Mouse (Mus musculus) CD4-positive helper T cell, adult 2 months (primary cell): ENCODE results near the gene Sbno2.
A peak's percentile ranks its signal among the peaks of the same experiment; 100 is the strongest.

ENCODE experiments used
- DNase-seq: peaks from one replicate; pipeline ENCODE4 v3.0.0-alpha.2; 2012; ENCODE audit warnings: low read depth, missing footprints, low spot score

Sbno2 gene

DNA sequence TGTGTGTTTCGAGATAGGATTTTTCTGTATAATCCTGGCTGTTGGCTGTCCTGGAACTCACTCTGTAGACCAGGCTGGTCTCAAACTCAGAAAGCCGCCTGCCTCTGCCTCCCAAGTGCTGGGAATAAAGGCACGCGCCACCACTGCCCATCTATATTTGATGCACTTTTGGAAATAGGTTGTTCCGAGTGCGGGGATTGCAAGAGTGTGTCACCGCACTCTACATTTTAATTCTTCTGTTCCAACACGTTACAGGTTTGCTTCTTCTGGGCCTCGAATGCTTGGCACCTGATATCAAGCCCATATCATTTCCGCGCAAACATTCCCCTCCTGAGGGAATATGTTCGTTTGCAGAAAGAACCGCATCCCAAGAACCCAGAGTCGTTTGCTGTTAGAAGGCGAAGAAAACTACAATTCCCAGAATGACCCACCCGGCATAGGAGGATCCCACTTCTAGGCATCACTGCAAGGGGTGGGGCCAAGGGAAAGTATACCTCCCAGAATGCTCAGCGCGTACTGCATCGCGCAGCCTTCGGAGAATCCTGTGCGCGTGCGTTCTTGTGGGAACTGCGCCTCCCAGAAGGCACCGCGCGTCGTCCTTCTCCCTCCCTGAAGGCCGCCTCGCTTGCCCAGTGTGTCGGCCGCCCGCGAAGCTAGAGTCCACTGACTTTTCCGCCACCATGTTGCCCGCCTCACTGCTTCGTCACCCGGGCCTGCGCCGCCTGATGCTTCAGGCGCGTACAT is 36.6 kb upstream of the Sbno2 start:
- peak; percentile 97 for DNase-seq

DNA sequence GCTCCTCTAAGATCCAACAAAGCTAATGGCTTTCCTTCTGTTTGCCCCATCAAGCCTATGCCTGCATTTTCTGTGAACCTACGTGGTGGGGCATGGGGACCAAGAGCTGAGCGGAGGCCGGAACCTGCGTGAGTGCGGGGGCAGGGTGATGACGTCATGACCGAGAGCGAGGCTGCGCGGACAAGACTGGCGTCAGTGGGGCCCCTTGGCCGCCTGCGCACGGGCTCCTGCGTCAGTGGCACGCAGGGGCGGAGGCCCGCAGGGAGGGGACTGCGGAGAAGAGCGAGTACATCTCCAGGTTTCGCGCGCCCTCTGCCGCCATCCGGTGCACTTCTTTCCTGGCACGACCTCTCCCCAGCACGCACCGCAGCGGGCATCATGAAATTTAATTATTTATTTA is 35.9 kb upstream of the Sbno2 start:
- peak; percentile 100 for DNase-seq

DNA sequence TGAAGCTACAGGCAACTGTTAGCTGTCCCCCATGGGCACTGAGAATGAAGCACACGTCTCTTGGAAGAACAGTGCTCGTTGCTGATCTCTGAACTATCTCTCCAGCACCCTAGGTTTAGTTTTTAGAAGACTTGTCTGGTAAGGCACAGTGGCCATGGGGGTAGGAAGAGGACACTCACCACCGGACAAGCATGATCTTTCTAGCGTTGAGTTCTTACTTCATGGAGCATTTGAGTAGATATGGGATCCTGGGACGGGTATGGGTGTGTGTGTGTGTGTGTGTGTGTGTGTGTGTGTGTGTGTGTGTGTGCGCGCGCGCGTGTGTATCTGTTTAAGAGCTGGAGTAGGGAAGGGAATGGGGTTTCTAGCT is 35.3 kb upstream of the Sbno2 start, which contains the start of gene Cbarp:
TSS of gene Cbarp (minus strand) at position 170 of the 370 bp plus-strand sequence.
- no peak for DNase-seq

DNA sequence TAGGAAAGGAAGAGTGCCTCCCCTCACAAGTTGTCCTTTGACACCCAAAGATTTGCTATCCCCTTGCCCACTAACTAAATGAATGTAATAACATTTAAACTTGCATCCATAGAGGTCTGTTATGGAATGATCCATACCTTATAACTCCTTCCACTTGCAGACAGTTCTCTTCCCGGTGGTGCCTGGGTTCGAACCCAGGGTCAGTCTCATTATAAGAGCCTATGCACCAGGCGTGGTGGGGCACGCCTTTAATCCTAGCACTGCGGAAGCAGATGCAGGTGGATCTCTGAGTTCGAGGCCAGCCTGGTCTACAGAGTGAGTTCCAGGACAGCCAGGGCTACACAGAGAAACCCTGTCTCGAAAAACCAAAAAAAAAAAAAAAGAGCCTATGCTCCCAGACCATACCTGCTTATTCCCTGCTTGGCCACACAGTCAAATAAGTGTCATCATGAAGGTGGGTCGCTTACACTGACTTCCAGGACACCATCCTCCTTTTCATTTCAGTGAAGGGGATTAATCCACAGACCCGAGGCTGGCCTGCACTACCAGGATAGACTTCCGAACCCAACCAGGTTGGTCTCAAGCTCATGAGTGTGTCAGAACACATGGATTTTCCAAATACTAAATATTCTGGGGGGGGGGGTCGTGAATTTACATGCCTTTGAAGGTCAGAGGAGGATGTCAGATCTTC is 34.7 kb upstream of the Sbno2 start:
- DNase-seq, result no peak

DNA sequence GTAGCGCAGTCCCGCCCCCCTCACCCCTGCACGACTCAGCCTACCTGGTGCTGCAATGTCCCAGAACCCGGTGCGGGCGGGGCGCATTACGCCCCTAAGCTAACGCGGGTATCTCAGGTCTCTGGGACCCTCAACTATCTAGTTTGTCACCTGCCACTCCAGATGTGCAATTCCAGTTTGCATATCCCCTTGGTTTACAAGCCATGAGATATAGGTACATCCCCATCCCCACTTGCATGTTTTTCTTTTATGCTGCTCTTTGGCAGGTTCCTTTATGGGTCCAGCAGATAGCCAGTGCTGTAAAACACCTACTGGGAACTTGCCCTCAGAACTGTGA is 34.0 kb upstream of the Sbno2 start:
- no peak for DNase-seq

DNA sequence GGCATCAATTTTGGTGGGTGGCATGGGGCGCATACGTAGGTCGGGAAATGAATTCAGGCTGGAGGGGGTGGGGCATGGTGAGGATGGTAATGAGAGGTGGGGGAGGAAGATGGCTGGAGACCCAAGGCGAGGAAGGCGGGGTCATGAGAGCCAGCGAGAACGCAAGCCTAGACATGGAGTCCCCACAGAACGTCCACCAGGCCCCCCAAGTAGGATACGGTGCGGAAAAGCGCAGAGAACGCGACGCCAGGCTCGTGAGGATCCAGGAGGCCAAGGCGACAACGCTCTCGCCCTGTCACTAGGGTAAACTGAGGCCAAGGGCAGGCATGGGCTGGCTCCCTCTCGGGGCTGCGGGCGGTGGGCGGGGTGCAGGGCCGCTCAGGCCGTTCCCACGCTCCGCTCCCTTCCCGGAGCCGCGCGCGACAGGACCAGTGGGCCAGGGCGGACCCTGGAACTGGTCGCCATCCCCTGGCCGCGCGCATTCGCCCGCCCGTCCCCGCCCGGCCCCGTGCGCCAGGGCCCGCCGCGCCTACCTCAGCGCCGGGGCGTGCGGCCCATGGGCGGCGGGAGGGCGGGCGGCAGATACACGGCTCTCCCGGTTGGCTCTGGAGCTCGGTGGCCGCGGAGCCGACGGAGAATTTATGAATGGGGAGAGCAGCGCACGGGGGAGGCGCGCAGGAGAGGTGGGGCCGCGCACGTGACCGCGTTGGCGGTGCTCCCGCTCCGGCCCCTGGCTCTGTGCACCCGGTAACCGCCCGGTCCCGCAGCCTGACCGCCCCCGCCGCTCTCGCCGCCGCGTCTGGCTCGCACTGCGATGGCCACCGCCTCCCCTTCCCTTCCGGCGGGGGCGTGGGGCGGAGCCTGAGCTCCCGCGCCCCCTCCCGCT is 33.4 kb upstream of the Sbno2 start, which contains the start of gene Atp5d:
TSS of gene Atp5d (plus strand) at position 80 of the 886 bp plus-strand sequence.
- peak; percentile 89 for DNase-seq

DNA sequence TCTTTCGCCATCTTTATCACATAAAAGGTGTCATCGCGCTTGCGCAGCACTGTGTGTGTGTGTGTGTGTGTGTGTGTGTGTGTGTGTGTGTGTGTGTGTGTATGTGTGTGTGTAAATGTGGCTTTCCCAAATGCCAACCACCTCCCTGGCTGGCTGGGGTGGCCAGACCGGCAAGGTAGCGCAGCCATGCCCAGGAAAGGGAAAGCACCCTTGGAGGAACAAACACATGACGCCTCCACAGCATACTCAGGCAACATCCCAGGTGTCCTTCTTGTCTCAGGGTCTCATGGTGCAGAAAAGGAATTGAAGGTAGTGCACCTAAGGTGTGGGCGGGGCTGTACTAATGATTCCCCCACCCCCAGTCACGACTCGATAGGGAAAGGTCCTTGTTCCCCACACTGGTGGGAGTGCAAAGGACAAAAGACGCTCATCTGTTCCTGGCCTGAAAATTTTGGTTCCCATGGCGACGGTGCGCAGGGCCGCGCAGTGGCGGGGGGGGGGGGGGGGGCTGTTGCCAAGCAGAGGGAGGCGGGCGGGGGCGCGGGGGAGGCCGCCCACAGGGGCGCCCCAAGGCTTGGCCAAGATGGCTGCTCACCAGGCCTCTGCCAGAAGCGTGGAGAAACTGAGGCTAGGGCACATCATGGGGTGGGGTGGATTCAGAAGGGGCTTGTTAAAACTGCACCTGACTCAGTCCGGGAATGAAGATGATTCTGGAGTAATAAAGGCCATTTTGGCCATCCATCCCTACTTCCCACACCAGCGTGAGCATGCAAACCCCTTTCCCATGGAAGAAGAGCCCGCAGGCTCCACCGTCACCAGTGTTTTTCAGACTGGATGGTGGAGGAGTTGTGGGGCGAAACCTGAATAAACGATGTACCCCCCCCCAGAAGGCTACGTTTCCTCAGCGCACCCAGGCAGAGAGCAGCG is 32.5 kb upstream of the Sbno2 start:
- peak; percentile 77 for DNase-seq

DNA sequence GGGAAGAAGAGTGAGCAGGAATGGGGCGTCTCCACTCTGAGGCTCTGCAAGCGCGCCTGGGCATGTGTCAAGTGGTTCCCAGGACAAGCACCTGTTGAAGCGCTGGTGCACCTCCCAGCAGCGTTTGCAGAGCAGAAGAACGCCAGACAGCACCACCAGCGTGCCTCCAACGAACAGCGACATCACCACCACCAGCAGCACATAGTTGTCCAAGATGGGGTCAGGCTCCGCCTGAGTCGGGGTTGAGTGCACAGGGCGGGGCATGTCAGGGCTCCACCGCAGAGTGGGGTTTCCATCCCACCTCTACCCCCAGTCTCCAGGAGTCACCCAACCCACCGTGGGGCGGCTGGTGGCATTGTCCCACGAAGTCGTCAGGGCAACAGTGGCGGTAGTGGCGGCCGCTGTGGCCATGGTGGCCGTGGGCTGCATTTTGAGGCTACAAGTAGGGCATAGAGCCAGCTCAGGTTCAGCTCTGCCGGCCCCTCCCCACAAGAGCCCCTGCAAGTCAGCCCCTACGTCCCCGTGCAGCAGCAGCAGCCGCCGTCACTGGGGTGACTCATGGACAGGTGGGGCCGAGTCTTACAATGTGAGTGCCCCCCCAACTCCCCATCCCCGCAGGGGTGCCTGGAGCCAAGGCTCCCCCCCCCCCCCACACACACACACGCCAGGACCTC is 31.7 kb upstream of the Sbno2 start:
- peak; percentile 74 for DNase-seq

DNA sequence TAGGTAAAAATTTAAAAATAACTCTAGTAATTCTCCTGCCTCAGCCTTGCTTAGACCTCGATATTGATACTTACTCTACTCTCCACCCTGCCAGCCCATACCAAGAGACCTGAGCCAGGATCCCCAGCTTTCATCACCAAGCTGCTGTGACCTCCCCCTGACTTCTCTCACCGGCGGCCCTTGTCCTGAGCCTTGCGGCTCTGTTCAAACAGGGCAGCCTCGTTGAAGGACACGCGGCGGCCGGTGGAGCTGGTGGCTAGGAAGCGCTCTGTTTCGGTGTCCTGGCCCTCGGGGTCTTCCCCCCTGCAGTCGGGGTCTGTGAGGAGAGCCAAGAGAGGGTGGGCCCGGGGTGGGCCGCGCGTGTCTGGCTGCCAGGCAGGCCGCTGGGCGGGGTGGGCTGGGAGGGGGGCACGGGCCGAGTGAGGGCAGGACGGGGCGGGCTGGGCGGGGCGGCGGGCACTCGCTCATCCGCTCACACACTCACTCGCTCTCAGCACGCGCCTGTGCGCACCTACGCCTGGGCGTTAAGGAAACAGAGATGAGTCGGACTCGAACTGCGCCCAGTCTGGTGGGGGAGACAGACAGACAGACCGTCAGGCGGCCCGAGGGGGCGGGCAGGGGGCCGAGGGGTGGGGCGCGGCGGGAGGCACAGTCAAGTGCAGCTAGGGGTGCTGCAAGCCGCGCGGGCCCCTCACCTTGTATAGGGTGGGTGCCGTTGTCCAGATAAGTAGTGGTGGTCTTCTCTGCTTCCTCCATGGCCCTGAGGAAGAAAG is 31.0 kb upstream of the Sbno2 start:
- no peak for DNase-seq

DNA sequence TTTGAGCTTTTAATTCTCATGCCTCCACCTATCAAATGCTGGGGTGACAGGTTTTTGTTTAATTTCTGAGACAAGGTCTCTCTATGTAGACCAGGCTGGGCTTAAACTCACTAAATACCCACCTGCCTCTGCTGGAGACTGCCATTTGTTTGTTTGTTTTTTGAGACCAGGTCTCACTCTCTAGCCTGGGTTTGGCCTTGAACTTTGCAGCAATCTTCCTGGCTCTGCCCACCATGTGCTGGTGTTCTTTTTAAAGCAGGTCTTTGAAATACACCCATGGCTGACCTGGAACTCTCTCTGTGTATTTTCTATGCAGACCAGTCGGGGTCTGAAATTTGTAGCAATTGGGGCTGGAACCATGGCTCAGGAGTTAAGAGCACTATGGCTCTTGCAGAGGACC is 30.3 kb upstream of the Sbno2 start:
- no peak for DNase-seq

DNA sequence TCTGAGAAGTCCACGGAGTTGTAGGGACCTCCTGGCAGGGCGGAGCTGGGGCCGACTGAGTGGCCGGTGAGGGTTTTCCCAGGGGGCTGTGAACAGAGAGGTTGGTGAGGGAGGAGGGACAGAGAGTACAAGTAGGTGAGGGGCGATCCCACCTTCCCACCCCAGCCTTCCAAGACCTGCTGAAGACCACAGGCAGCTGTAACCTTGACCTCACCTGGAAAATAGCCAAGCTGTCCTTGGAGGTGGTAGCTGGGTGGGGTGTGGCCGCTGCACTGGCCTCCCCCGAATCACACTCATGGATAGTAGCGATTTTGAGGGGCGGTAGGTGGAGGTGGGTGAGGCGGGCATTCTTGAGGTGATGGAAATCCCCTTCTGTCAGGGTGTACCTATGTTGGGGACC is 29.8 kb upstream of the Sbno2 start:
- DNase-seq, result no peak

DNA sequence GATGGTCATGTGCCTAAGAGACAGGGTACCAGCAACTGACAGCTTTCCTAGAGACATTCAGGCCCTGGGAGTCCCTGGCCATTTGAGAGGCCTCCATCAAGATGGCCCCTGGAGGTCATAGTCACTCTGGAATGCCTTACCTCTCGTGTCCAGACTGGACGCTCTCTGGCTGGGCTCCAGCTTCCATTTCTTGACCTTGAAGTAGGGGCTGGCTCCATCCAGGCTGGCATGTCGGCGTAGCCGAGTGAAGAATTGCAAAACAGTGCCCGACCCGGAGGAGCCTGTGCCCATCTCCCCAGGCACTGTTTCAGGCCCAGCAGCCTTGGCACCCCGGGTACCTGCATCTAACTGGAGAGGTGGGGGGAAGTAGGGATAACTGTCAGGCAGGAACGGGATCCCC is 29.1 kb upstream of the Sbno2 start:
- DNase-seq, result no peak

DNA sequence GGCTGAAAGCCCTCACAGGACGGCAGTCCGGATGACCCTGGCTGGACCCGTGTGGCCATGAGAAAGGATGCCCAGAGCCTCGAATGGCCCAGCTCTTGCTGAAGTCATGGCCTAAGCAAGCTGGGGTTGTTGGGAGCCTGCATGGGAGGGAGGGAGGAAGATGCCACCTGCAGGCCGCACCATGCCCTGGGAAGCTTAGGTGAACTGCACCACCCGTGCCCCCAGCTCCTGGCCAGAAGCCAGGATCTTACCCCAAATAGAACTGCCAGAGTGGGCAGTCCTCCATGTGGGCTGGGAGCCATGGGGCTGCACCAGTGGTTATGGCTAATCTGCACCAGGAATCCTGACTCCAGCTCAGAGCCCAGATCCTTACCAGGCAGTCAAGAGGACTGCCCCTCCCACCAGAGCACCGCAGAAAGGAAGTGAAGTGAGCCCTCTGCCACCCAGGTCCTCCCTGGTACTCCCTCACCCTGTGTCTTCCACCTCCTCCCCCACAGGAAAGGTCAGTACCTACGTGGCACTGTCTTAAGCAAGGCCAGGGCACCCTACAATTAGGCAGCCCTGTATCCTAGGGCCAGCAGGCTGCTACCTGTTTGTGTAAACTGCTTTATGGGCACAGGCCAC is 28.0 kb upstream of the Sbno2 start:
- no peak for DNase-seq

DNA sequence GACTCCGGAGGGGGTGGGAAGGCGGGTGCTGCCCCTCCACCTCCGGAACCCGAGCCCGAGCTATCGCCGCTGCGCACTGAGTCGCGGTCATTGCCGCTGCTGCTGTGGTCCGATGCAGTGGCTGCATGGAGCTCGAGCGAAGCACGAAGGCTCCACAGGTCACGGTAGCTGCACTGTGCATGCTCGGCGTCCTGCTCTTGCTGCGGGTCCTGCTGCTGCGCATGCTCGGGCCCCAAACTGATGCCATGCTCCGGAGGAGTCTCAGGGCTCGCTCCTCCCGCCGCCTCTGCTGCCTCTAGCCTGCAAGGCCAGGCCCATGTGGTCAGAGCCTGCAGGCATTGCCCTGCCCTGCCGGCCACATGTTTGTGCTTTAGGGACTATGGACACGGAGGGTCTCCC is 26.6 kb upstream of the Sbno2 start:
- DNase-seq, result no peak

DNA sequence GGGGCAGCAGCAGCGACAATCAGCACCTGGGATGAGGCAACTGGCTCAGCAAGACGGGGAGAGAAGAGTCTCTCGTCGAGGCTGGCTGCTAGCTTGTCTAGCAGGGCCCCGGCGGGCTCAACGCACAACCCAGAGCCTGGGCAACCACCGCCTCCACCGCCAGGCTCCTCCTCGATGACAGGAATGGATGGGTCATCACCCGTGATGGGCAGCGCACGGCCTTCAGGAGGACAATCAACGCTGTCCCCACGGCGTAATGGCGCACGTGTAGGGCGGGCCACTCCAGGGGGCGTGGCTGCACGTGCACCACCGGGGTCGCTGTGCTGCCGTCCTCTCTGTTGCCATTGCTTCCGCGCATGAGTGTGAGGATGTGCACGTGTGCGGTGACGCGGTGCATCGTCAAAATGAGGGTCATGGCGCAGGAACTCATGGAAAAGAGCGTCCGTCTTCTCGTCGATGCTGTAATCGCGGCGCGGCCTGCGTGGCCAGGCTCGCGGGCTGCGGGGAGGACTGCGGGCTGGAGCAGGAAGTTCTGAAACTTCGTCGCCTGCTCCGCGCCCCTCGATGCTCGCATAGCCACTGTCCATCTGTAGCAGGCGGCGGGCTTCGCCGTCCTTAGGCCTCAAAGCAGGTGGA is 26.1 kb upstream of the Sbno2 start:
- DNase-seq, result no peak

DNA sequence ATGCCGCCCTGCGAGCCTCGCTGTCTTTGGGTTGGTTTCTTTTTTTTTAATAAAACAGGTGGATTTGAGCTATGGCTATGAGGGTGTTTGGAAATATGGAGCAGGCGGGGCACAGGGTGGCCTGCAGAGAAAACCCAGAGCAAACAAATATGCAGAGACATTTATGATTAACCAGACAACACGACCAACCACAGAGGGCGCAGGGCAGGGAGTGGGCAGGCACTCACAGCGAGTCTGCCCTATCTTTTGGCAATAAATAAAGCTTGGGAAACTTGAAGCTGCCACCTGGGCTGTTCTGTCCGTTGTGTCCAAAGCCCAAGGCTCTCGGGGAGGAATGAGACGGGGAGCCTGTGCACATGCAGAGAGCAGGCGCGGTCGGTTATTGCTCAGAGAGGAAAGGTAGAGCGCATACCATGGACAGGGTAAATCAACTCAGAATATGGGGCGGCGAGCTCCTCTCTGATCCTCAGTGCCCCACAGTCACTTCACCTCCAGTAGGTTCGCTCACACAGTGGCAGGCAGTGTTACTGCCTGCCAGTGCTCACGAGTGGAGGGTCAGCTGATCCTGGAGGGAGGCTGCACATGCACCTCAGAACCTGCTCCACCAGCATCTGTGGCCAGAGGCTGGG is 25.1 kb upstream of the Sbno2 start:
- no peak for DNase-seq

DNA sequence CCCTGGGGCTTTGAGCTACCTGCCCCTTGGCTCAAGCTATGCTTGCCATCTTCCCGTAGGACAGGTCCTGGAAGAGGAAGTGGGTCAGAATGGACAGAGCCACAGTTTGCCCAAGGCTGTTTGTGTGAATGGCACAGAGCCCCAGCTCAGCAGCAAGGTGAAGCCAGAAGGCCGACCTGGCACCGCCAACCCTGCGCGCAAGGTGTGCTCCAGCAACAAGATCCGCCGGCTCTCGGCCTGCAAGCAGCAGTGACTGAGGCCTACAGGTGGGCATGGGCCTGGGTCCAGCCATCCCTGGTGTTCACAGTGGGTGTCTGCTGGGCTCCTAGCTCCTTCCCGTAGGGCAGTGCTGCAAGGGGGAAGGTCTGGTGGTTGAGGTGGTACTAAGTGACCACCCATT is 24.5 kb upstream of the Sbno2 start:
- no peak for DNase-seq

DNA sequence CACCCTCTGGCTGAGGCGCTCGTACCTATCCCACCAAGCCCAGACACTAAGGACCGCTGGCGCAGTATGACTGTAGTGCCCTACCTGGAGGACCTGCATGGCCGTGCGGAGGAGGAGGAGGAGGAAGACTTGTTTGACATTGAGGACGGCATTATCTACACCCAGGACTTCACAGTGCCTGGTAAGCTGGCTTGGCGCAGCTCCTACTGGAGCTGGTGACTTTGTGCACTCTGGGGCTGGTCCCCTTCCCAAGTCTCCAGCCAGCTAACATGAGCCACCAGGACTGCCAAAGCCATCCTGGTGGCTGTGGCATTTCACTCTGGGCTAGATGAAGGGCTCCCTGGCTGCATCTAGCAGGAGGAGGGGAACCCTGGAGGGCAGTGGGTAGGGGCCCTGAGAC is 22.5 kb upstream of the Sbno2 start:
- no peak for DNase-seq
